Mouse (Mus musculus) hindbrain, embryonic 15.5 days (tissue): Measurements from ENCODE around the gene Rorb. TPM values are rescaled to one million over a fixed set of nuclear protein-coding genes. Genes with fewer than 3 reads are reported as not detected.

Experiments used
- ATAC-seq: fragments of 200-750 bp; cut with Nextera tagmentation; 2 replicates; pipeline ENCODE4 v1.8.0; 2017; ENCODE audit warnings: low read depth, moderate number of reproducible peaks, moderate TSS enrichment; ENCODE audit not compliant: low FRiP score
- H3K27ac ChIP-seq: fragments of 300-500 bp; sonication (generic); replicated peaks from 2 replicates; pipeline ENCODE4 v1.5.1; 2015; ENCODE audit warnings: mild to moderate bottlenecking, inconsistent platforms
- H3K27me3 ChIP-seq: fragments of 300-500 bp; sonication (generic); 2 replicates; pipeline ENCODE4 v1.6.1; 2015; ENCODE audit warnings: control low read depth, inconsistent platforms
- H3K36me3 ChIP-seq: fragments of 300-500 bp; sonication (generic); 2 replicates; pipeline ENCODE4 v1.6.1; 2015; ENCODE audit warnings: control low read depth, inconsistent platforms
- H3K4me1 ChIP-seq: fragments of 300-500 bp; sonication (generic); replicated peaks from 2 replicates; pipeline ENCODE4 v1.6.1; 2015; ENCODE audit warnings: control low read depth, inconsistent platforms
- H3K4me2 ChIP-seq: fragments of 300-500 bp; sonication (generic); 2 replicates; pipeline ENCODE4 v1.6.1; 2015; ENCODE audit warnings: moderate library complexity, mild to moderate bottlenecking, inconsistent platforms
- H3K4me3 ChIP-seq: fragments of 300-500 bp; sonication (generic); 2 replicates; pipeline ENCODE4 v1.5.1; 2015; ENCODE audit warnings: mild to moderate bottlenecking, inconsistent platforms
- H3K9ac ChIP-seq: fragments of 300-500 bp; sonication (generic); 2 replicates; pipeline ENCODE4 v1.6.1; 2015; ENCODE audit warnings: inconsistent platforms
- H3K9me3 ChIP-seq: fragments of 300-500 bp; sonication (generic); 2 replicates; pipeline ENCODE4 v1.6.1; 2016; ENCODE audit warnings: control low read depth, inconsistent platforms
- WGBS: fragments of 180-500 bp; shearing (Covaris S2); methylation state at CpG from one replicate; pipeline ENCODE4 v1.1.7; 2015; 5-methylcytosine and 5-hydroxymethylcytosine counted together
- polyA plus RNA-seq: library from polyadenylated mRNA; unstranded; fragments of >200 nt; fragmentation: Nextera tagmentation; extraction: Ambion mirVana; gene quantifications from 2 replicates; pipeline ENCODE4 v1.2.1, GENCODE M21; 2015

The Rorb gene
- 13.3 and 15.4 TPM in 2 replicates for polyA plus RNA-seq

DNA sequence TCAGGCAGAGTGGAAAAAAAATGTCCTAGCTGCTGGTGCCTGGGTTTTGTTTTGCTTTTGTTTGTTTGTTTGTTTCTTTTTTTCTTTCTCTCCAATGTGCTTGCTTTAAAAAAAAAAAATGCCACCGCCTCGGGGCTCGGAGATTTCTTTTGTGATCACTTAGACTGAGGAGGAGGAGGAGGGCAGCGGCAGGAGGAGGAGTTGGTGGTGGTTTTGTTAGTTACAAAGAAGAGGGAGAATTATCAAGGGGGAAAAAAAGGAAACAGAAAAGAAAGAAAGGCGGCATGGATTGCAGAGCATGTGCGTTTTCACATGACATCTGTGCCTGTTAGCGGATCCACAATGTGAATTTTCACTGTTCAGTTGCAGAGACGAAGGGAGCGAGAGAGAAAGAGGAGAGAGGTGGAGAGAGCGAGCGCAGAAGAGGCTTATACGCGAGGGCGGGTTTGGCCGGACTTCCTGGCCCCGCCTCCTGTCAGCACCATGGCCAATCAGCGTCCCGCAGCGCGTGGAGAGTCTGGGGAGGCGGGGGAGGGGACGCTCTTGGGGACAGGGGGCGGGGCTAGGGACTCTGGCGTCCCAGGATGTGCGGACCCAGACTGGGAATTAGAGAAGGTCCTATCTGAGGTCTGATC lies at the start of gene Rorb:
TSS of gene Rorb (minus strand) at position 404 of the 635 bp plus-strand sequence.
- H3K9ac ChIP-seq = peak within 1 kb of the TSS; percentile 63
- 0 out of 2 replicates have a peak, but pooled peaks cover 8% of the 10 kb centered on the region for H3K27me3 ChIP-seq
- under 1% methylated on average over 25 of the region's 25 CpGs for WGBS
- peak within 1 kb of the TSS; percentile 65 for H3K4me3 ChIP-seq
- H3K4me1 ChIP-seq = peaks cover 25% of the 10 kb centered on the region
- H3K27ac ChIP-seq = peak within 1 kb of the TSS; percentile 73
- H3K9me3 ChIP-seq = no peaks in the 10 kb centered on the region
- H3K36me3 ChIP-seq = no peaks in the 10 kb centered on the region
- H3K4me2 ChIP-seq = peak within 1 kb of the TSS; percentile 90
- peak; percentile 97 for ATAC-seq

GRCm38 (mm10) chr19:19148847-19149246 lies 37.9 kb upstream of the Rorb start:
- 58% methylated on average over 6 of the region's 6 CpGs for WGBS
- no peak overlapping the region for H3K9ac ChIP-seq
- H3K27ac ChIP-seq = no peak overlapping the region
- H3K36me3 ChIP-seq = no peaks in the 10 kb centered on the region
- H3K4me2 ChIP-seq = no peak overlapping the region
- no peaks in the 10 kb centered on the region for H3K27me3 ChIP-seq
- H3K9me3 ChIP-seq = no peaks in the 10 kb centered on the region
- no peak overlapping the region for H3K4me3 ChIP-seq
- no peak for ATAC-seq
- no peaks in the 10 kb centered on the region for H3K4me1 ChIP-seq

GRCm38 (mm10) chr19:19144447-19144846 lies 33.5 kb upstream of the Rorb start:
- WGBS = 93% methylated on average over 4 of the region's 4 CpGs
- no peak overlapping the region for H3K9ac ChIP-seq
- no peaks in the 10 kb centered on the region for H3K9me3 ChIP-seq
- no peak overlapping the region for H3K27ac ChIP-seq
- no peaks in the 10 kb centered on the region for H3K36me3 ChIP-seq
- no peak overlapping the region for H3K4me2 ChIP-seq
- no peaks in the 10 kb centered on the region for H3K4me1 ChIP-seq
- ATAC-seq = no peak
- no peak overlapping the region for H3K4me3 ChIP-seq
- H3K27me3 ChIP-seq = no peaks in the 10 kb centered on the region

GRCm38 (mm10) chr19:19136856-19137255 lies 25.9 kb upstream of the Rorb start:
- no peak for ATAC-seq

GRCm38 (mm10) chr19:19135838-19136237 lies 24.8 kb upstream of the Rorb start:
- Histone ChIP-seq H3K27me3 (no peaks in the 10 kb centered on the region), H3K9me3 (no peaks in the 10 kb centered on the region), H3K4me3 (no peak overlapping the region), H3K27ac (no peak overlapping the region), H3K9ac (no peak overlapping the region), H3K4me2 (no peak overlapping the region), H3K36me3 (no peaks in the 10 kb centered on the region), H3K4me1 (no peaks in the 10 kb centered on the region)
- 90% methylated on average over 2 of the region's 2 CpGs for WGBS
- no peak for ATAC-seq

More at GRCm38 (mm10) chr19:19136856-19137255, 25.9 kb upstream of the Rorb start:
- no peak overlapping the region for H3K4me2 ChIP-seq
- WGBS = 33% methylated on average over 2 of the region's 2 CpGs
- no peaks in the 10 kb centered on the region for H3K4me1 ChIP-seq
- no peak overlapping the region for H3K4me3 ChIP-seq
- H3K9me3 ChIP-seq = no peaks in the 10 kb centered on the region
- no peaks in the 10 kb centered on the region for H3K36me3 ChIP-seq
- no peak overlapping the region for H3K9ac ChIP-seq
- H3K27ac ChIP-seq = no peak overlapping the region
- H3K27me3 ChIP-seq = no peaks in the 10 kb centered on the region

- no peaks in the 10 kb centered on the region for H3K27me3 ChIP-seq
- H3K27ac ChIP-seq = no peak overlapping the region
- H3K4me2 ChIP-seq = no peak overlapping the region
- no peaks in the 10 kb centered on the region for H3K4me1 ChIP-seq
- ATAC-seq = no peak
- H3K9ac ChIP-seq = no peak overlapping the region
- WGBS = 51% methylated on average over 2 of the region's 2 CpGs
- H3K4me3 ChIP-seq = no peak overlapping the region
- no peaks in the 10 kb centered on the region for H3K36me3 ChIP-seq
- H3K9me3 ChIP-seq = no peaks in the 10 kb centered on the region
Measured at GRCm38 (mm10) chr19:19122324-19122723, 11.3 kb upstream of the Rorb start.

DNA sequence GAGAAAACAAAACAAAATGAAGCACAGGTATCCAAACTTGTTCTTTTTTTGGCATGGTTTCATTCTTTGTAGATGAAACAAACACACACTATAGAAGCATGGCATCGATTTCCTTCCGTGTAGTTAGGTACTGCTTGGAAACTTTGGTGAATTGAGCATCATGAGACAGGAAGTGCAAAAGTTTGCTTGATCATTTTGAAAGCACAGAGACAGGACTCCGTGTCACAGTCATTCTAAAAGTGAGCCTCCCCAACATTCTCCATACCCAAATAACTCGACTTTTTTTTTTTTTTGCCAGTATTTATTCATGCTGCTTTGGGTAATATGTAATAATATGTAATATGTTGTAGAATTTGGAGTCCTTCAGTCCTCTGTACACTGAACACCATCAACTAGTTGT lies 1.2 kb upstream of the Rorb start:
- H3K4me2 ChIP-seq = no peak overlapping the region
- WGBS = 63% methylated on average over 4 of the region's 4 CpGs
- no peak for ATAC-seq

GRCm38 (mm10) chr19:19111428-19112170 lies 603 bp upstream of the Rorb start:
- no peak overlapping the region; the same call in 1 of the 2 replicates for H3K9ac ChIP-seq
- ATAC-seq = no peak; the same call in 1 of the 2 replicates
- no peaks in the 10 kb centered on the region for H3K9me3 ChIP-seq
- 0 out of 2 replicates have a peak, but pooled peaks cover 8% of the 10 kb centered on the region for H3K27me3 ChIP-seq
- peak overlapping the region; percentile 90 for H3K4me2 ChIP-seq
- H3K27ac ChIP-seq = 0 out of 2 replicates have a peak overlapping the region, but pooled peaks have one; percentile 73
- 2% methylated on average over 12 of the region's 12 CpGs for WGBS
- peak overlapping the region; percentile 65 for H3K4me3 ChIP-seq
- no peaks in the 10 kb centered on the region for H3K36me3 ChIP-seq
- H3K4me1 ChIP-seq = peaks cover 25% of the 10 kb centered on the region

More for the DNA sequence above, 1.2 kb upstream of the Rorb start:
- Histone ChIP-seq H3K4me1 (peaks cover 25% of the 10 kb centered on the region), H3K4me3 (no peak overlapping the region), H3K36me3 (no peaks in the 10 kb centered on the region), H3K9ac (no peak overlapping the region), H3K9me3 (no peaks in the 10 kb centered on the region), H3K27ac (no peak overlapping the region), H3K27me3 (0 out of 2 replicates have a peak, but pooled peaks cover 8% of the 10 kb centered on the region)

GRCm38 (mm10) chr19:19110011-19110768 lies 806 bp downstream of the Rorb start:
- peak; percentile 57 for ATAC-seq
- Histone ChIP-seq H3K9me3 (no peaks in the 10 kb centered on the region), H3K4me3 (peak overlapping the region; percentile 65), H3K36me3 (no peaks in the 10 kb centered on the region), H3K4me1 (peaks cover 25% of the 10 kb centered on the region), H3K27me3 (0 out of 2 replicates have a peak, but pooled peaks cover 8% of the 10 kb centered on the region), H3K4me2 (peak overlapping the region; percentile 90), H3K9ac (peak overlapping the region; percentile 63), H3K27ac (peak overlapping the region; percentile 73)
- under 1% methylated on average over 49 of the region's 49 CpGs for WGBS

DNA sequence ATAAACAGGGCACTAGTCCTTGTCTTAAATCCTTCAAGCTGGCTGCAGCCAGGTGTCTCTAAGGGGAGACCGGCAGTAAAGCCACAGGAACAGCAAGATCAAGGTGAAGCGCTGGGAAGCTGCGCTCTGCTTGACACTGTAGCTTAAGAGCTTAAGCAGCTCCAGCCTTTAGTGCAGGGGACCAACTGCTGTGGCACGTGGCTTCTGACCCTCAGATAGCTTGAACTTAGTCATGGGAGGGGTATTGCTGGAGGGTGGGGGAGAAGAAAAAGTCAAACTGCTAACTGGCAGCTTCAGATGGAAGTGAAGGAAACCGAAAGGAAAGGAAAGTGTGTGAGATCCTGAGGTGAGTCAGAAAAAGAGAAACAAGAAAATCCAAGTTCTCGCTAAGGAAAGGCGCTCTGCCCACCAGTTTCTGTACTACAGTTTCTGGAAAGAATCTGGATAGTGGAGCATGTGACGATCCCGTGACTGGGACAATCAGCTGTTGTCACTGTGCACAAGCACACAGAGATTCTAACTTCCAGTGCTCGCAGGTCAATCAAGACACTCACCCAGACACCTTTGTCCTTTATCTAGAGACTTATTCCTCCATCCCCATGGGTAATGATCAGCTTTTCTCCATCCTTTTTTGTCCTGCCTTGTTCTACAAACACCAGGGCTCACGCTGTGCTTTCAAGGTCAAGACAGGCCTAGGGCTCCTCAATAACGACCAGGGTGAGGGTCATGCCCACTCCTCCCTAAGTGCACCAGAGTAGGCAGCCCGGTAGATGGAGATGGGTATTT lies 2.2 kb downstream of the Rorb start:
- H3K36me3 ChIP-seq = no peaks in the 10 kb centered on the region

GRCm38 (mm10) chr19:19104581-19104980 lies 6.4 kb downstream of the Rorb start:
- Histone ChIP-seq H3K36me3 (no peaks in the 10 kb centered on the region), H3K27me3 (0 out of 2 replicates have a peak, but pooled peaks cover 6% of the 10 kb centered on the region), H3K9ac (no peak overlapping the region), H3K4me2 (no peak overlapping the region), H3K27ac (no peak overlapping the region), H3K4me1 (peaks cover 19% of the 10 kb centered on the region), H3K4me3 (no peak overlapping the region), H3K9me3 (no peaks in the 10 kb centered on the region)
- WGBS = 58% methylated on average over 2 of the region's 2 CpGs
- no peak for ATAC-seq

More for the DNA sequence above, 2.2 kb downstream of the Rorb start:
- 0 out of 2 replicates have a peak, but pooled peaks cover 8% of the 10 kb centered on the region for H3K27me3 ChIP-seq
- 36% methylated on average over 13 of the region's 13 CpGs for WGBS
- no peak for ATAC-seq
- peak overlapping the region; percentile 90 for H3K4me2 ChIP-seq
- H3K4me3 ChIP-seq = peak overlapping the region; percentile 65
- peak overlapping the region; percentile 20; the same call in 1 of the 2 replicates for H3K9ac ChIP-seq
- H3K27ac ChIP-seq = no peak overlapping the region
- peaks cover 25% of the 10 kb centered on the region for H3K4me1 ChIP-seq
- no peaks in the 10 kb centered on the region for H3K9me3 ChIP-seq
